Mouse (Mus musculus) layer of hippocampus, postnatal 14 days (tissue): ENCODE results near the gene Olfr107. TPM values are rescaled to one million over a fixed set of nuclear protein-coding genes. Genes with fewer than 3 reads are reported as not detected.

ENCODE experiments used
- DNase-seq, 2 experiments: peaks; one replicate each; pipeline ENCODE4 v3.0.0; 2021 to 2022; ENCODE audit warnings: low spot score in 2 of 2, mixed read lengths in 1 of 2
- long read RNA-seq, 2 experiments: library from polyadenylated mRNA; stranded (forward); transcript quantifications; one replicate each; pipeline ENCODE4 v2.0.0; 2021
- total RNA-seq, 2 experiments: library from RNA; stranded (reverse); gene quantifications; 2 replicates each; pipeline ENCODE4 v1.2.3; 2021

Gene Olfr107
- under 1 TPM in 1 of 2 experiments, not detected in 1; 0.10 TPM for total RNA-seq
- long read RNA-seq, experiment 1: 0 reads
- long read RNA-seq, experiment 2: 0 reads

DNA sequence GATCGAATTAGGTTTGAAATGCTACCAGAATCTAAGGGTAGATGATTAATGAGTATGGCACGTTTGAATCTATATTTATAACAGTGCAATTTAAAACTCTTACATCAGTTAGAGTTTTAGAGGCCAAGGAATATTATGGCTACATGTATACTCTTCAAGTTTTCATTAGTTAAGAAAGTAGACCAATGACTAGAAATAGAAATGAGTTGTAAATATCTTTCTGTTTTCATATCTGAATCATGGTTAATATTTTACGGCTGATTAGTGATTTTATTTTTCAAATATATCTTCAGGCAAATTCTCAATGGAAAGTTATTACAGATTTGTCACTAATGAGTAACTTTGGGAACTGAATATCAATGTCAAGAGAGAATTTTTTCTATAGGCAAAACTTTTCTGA, at the start of gene Olfr107:
Olfr107 (plus strand) TSS at position 301 of the 400 bp plus-strand sequence.
- DNase-seq: no peak

DNA sequence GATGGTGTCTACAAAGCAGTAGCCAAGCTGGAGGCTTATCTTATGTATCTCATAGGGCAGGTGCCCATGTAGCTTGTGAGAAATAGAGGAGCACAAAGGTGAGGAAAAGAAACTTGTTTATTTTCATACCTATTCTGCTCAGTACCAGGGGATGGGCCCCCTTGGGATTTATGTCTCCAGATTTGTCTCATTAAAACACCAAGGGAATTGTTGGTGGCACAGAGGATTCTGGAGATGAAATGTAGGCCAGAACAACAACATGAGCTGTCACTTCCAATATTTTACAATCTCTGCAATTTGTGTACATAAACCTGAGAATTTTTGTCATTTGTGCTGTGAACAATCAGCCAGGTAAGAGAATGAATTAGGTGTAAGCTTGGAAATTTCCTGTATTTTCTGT, 39.7 kb upstream of the Olfr107 start, which contains the start of gene Olfr104-ps:
Olfr104-ps (plus strand) TSS at position 301 of the 400 bp plus-strand sequence.
- no peak for DNase-seq

DNA sequence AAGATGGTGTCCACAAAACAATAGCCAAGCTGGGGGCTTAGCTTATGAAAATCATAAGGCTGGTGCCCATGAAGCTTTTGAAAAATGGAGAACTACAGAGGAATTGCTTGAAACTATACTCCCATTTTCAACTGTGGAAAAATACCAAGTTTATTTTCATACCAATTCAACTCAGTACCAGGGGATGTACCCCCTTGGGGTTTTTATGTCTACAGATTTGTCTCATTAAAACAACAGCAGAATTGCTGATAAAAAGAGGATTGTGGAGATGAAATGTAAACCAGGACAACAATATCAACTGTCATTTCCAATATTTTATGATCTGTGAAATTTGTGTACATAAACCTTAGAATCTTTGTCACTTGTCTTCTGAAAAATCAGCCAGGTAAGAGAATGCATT, 20.3 kb upstream of the Olfr107 start, which contains the start of gene Olfr105-ps:
Olfr105-ps (plus strand) TSS at position 301 of the 400 bp plus-strand sequence.
- DNase-seq: no peak

- no peak for DNase-seq
These were observed 8.9 kb upstream of the Olfr107 start, which contains the start of gene Olfr106-ps for GRCm38 (mm10) chr17:37390093-37390492. Olfr106-ps (plus strand) TSS chr17:37390393.

DNA sequence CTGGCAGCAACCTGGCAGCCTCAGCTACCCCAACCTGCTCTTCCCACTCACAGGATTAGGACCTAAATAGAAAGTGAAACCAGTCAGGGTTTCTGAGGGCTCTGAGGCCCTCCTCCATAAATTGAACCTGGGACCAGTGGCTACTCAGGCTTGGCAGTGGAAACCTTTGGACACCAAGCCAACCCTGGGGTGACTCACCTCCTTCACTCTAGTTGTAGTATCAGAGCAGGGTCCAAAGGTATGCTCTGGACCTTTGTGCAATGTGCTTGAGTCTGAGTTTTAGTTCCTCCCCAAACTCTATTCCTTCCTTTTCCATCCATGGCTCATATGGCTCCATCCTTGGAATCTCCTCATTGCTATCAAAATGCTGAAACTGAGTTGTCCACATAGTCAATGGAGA, 14.4 kb downstream of the Olfr107 start:
- no peak for DNase-seq

DNA sequence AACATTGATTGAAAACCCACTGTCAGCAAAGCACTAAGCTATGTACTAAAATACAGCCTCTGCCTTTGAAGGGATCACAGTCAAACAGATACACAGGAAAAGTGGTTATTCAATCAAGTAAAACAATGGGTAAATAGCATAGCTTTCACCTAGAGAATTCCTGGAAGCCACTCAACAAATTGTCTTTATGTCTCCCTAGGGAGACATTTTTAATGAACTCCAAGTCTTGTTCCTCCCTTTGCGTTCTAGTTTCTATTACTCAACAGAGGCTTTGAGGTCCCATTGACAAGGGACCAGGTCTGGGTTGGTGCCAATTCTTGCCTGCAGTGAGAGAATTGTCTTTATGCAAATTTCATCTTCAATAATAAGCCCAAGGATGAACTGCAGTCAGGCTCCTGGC, 46.2 kb downstream of the Olfr107 start, which contains the start of gene Olfr108:
Olfr108 (plus strand) TSS at position 301 of the 400 bp plus-strand sequence.
- no peak for DNase-seq

Other genes starting within 250 kb of the Olfr107 start
- not detected for gene Olfr93, start 237.7 kb upstream of the Olfr107 start, total RNA-seq
- gene Ubd, start 205.3 kb upstream of the Olfr107 start, total RNA-seq: not detected
- gene Olfr94, start 198.2 kb upstream of the Olfr107 start, total RNA-seq: not detected
- not detected for gene Olfr95, start 186.1 kb upstream of the Olfr107 start, total RNA-seq
- gene Olfr96, start 179.1 kb upstream of the Olfr107 start, total RNA-seq: not detected
- gene Olfr97, start 161.9 kb upstream of the Olfr107 start, total RNA-seq: not detected
- gene Olfr98, start 135.5 kb upstream of the Olfr107 start, total RNA-seq: not detected
- gene H2-M3, start 129.0 kb upstream of the Olfr107 start, total RNA-seq: 1 to 10 TPM; 2.2 to 2.5 TPM
- not detected for gene Olfr99, start 115.8 kb upstream of the Olfr107 start, total RNA-seq
- not detected for gene Olfr101, start 94.9 kb upstream of the Olfr107 start, total RNA-seq
- gene Olfr102, start 82.2 kb upstream of the Olfr107 start, total RNA-seq: not detected
- not detected for gene Olfr103, start 59.5 kb upstream of the Olfr107 start, total RNA-seq
- not detected for gene Olfr104-ps, start 39.6 kb upstream of the Olfr107 start, total RNA-seq
- gene Olfr105-ps, start 20.2 kb upstream of the Olfr107 start, total RNA-seq: not detected
- gene Olfr106-ps, start 8.8 kb upstream of the Olfr107 start, total RNA-seq: not detected
- not detected for gene Olfr108, start 46.3 kb downstream of the Olfr107 start, total RNA-seq
- not detected for gene Olfr109, start 59.7 kb downstream of the Olfr107 start, total RNA-seq
- not detected for gene H2-M2, start 84.3 kb downstream of the Olfr107 start, total RNA-seq
- gene Olfr110, start 93.2 kb downstream of the Olfr107 start, total RNA-seq: not detected
- not detected for gene Olfr111, start 108.8 kb downstream of the Olfr107 start, total RNA-seq
- gene Olfr112, start 170.2 kb downstream of the Olfr107 start, total RNA-seq: not detected
- gene Olfr113, start 178.4 kb downstream of the Olfr107 start, total RNA-seq: not detected
- gene Olfr114, start 193.5 kb downstream of the Olfr107 start, total RNA-seq: not detected
- gene Olfr115, start 227.9 kb downstream of the Olfr107 start, total RNA-seq: not detected
- gene Olfr116, start 228.0 kb downstream of the Olfr107 start, total RNA-seq: not detected